Mouse (Mus musculus) heart, postnatal 0 days (tissue): ENCODE results near the gene Rnaset2a.
"Not testable (repeated sequence)": the region's sequence is repeated elsewhere in the genome, so short reads cannot be mapped to it uniquely, and the experiment has no call there.

Source experiments
- CTCF ChIP-seq: IDR thresholded peaks from 2 replicates; pipeline ENCODE4 v1.5.1; 2016; ENCODE audit warnings: antibody characterized with exemption, control low read depth, low read depth
- EP300 ChIP-seq: IDR thresholded peaks from 2 replicates; pipeline ENCODE4 v1.6.1; 2016; ENCODE audit warnings: antibody characterized with exemption, low read depth

GRCm38 (mm10) chr17:8129578-8129977, 18.3 kb downstream of the Rnaset2a start:
- not testable (repeated sequence) for TF ChIP-seq CTCF, EP300
